Mouse (Mus musculus) G1E (cell line): ENCODE data around the gene Gm28230. TPM values are rescaled to one million over a fixed set of nuclear protein-coding genes. Genes with fewer than 3 reads are reported as not detected.

Experiments used
- ATAC-seq: 2 replicates; pipeline ENCODE4 v1.8.0; 2016; ENCODE audit warnings: mild to moderate bottlenecking; ENCODE audit not compliant: insufficient number of reproducible peaks, poor library complexity, low FRiP score, severe bottlenecking; ENCODE audit errors: extremely low read depth
- DNase-seq: peaks from one replicate; pipeline ENCODE4 v3.0.0; 2012; ENCODE audit warnings: low spot score
- H3K27me3 ChIP-seq: 2 replicates; pipeline ENCODE4 v1.6.1; 2012; ENCODE audit warnings: mild to moderate bottlenecking, low read length, inconsistent platforms; ENCODE audit not compliant: insufficient read depth
- H3K36me3 ChIP-seq: replicated peaks from 2 replicates; pipeline ENCODE3; 2012; ENCODE audit warnings: mild to moderate bottlenecking, inconsistent platforms
- H3K4me1 ChIP-seq: 2 replicates; pipeline ENCODE4 v1.6.1; 2012; ENCODE audit warnings: low read depth, low read length, inconsistent platforms, mixed read lengths; ENCODE audit not compliant: insufficient read depth
- H3K4me3 ChIP-seq: 2 replicates; pipeline ENCODE4 v1.5.1; 2012; ENCODE audit warnings: low read depth, mild to moderate bottlenecking, inconsistent platforms, low read length, moderate library complexity, mixed read lengths
- H3K9me3 ChIP-seq: replicated peaks from 2 replicates; pipeline ENCODE4 v1.6.1; 2012; ENCODE audit warnings: inconsistent platforms
- CTCF ChIP-seq: IDR thresholded peaks from 2 replicates; pipeline ENCODE4 v1.5.1; 2012; ENCODE audit warnings: low read depth, low read length, inconsistent platforms, mixed read lengths
- GATA1 ChIP-seq: IDR thresholded peaks from 2 replicates; pipeline ENCODE4 v1.6.1; 2012; ENCODE audit warnings: borderline replicate concordance, low read length, inconsistent platforms, mixed read lengths
- GATA2 ChIP-seq: IDR thresholded peaks from 2 replicates; pipeline ENCODE4 v1.6.1; 2012; ENCODE audit warnings: low read depth, low read length, inconsistent platforms, borderline replicate concordance
- POLR2AphosphoS5 ChIP-seq: IDR thresholded peaks from 2 replicates; pipeline ENCODE4 v1.6.1; 2012; ENCODE audit warnings: low read depth, low read length, inconsistent platforms; ENCODE audit not compliant: insufficient replicate concordance
- TAL1 ChIP-seq: conservative IDR thresholded peaks from 2 replicates; pipeline ENCODE4 v1.6.1; 2012; ENCODE audit warnings: low read depth, low read length, inconsistent platforms, mixed read lengths
- polyA plus RNA-seq: library from polyadenylated mRNA; stranded (reverse); fragments of >175 nt; gene quantifications from 2 replicates; pipeline ENCODE4 v1.2.3, GENCODE M21; 2012
- total RNA-seq, 2 experiments: library from RNA; stranded (forward) in 1 of 2; stranded (reverse) in 1 of 2; fragments of 200-1000 nt in 1 of 2; fragments of >200 nt in 1 of 2; fragmentation: Nextera tagmentation in 1 of 2; gene quantifications; 2 replicates each; pipeline ENCODE4 v1.2.3; 2014 to 2017

Gm28230 gene
- total and polyA plus RNA-seq, 3 experiments = 0.33 to 1.2 (median 0.55) TPM

DNA sequence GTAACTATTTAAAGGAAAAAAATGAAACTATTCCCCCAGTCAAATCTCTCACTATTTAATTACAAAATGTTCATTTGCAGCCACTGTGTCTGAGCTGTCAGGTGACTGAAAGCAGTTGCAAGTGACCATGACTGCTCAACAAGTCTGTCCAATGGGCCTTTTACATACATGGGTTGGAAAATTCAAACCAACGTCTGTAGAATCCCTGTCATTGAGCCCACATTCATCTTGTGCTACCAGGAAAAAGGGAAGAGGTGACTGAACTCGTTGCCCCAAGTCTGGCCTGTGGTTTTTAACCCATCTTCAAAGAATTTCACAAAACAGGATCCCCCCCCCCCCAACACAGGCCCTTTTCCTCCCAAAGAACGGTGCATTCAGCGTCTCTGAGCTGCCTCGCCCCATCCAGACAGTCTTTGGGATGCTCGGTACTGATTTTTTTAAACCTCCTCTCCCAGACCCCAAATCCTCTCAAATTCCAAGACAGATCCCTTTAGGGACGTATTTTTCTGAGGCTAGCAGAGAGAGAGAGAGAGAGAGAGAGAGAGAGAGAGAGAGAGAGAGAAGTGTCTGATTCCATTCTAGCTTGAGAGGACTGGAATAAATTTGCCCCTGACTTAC is 30.6 kb upstream of the Gm28230 start:
- no peak for DNase-seq
- no peak overlapping the region for H3K4me3 ChIP-seq
- ATAC-seq = no peak
- H3K4me1 ChIP-seq = no peaks in the 10 kb centered on the region
- H3K27me3 ChIP-seq = peaks cover 41% of the 10 kb centered on the region
- H3K9me3 ChIP-seq = peaks cover 9% of the 10 kb centered on the region
- no peak for TF ChIP-seq CTCF
- no peak for TF ChIP-seq POLR2AphosphoS5
- TF ChIP-seq TAL1 = no peak
- TF ChIP-seq GATA1 = no peak
- TF ChIP-seq GATA2 = no peak
- H3K36me3 ChIP-seq = no peaks in the 10 kb centered on the region

DNA sequence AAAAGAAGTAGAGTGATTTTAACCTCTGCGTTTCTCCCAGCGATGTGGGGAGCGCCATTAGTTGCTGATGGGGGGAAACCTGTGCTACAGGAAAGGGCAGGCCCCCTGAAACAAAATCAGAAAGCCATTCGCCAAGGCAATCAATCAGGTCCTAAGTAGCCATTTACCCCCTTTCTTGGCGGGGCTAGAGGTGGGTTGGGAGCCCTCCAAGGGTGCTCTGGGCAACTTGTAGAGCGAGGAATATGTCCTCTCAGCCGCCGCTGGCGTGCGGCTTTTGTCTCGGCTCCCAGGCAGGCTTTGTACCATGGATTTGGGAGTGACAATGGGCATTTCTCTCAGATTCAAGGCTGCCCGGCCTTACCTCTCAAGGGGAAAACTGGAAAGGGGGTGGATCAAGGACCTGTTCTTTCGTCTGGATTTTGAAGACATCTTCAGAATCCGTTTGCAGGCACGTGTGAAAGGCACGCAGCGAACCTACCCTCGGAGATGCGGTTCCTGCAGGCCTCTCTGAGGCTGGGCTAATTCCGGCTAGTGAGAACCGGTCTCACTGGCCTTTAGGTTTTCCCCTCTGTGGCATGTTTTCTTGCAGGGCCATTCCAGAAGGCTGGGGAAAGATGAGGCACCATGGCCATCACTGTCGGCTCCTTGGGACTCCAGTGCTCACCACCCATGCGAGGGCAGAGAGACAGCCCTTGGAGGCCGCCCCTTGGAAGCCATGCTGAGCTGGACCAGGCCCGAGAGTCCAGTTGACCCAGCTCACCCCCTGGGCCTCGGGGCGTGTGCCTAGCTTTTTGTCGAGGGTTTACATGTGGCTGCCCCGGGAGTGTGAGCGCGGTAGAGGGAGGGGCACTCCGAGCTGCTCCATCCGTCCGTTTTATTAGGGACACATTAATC is 29.8 kb upstream of the Gm28230 start:
- peaks cover 33% of the 10 kb centered on the region for H3K27me3 ChIP-seq
- H3K9me3 ChIP-seq = peaks cover 9% of the 10 kb centered on the region
- ATAC-seq (no peak), DNase-seq (no peak)
- H3K36me3 ChIP-seq = no peaks in the 10 kb centered on the region
- no peak overlapping the region for H3K4me3 ChIP-seq
- H3K4me1 ChIP-seq = no peaks in the 10 kb centered on the region
- TF ChIP-seq POLR2AphosphoS5 = no peak
- no peak for TF ChIP-seq GATA1
- no peak for TF ChIP-seq GATA2
- no peak for TF ChIP-seq CTCF
- TF ChIP-seq TAL1 = no peak

DNA sequence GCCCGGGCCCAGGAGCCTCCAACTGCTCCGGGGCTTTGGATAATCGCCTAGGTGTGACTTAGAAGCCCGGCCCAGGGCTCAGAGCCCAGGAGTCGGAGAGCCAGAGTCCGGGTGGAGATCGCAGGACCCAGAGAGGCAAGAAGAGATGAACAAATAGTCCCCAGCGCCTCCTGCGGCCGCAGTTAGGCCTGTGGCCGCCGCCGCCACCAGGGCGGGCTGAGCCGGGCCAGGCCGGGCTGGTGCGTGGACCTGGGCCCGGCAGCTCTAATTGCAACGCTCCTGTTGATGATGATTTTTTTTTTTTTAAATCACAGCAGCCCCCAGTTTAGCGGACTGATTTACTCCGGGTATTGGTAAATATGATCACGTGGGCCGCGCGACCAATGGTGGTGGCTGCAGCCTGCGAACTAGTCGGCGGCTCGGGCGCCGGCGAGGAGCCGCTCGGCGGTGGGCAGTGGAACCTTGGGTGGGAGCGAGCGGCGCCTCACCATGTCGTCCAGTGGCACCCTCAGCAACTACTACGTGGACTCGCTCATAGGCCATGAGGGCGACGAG is 28.9 kb upstream of the Gm28230 start, which contains the start of gene Hoxd9:
Gene Hoxd9, plus strand, starts transcription at position 161 of the 555 bp plus-strand sequence.
- no peaks in the 10 kb centered on the region for H3K4me1 ChIP-seq
- no peak for TF ChIP-seq TAL1
- no peak for TF ChIP-seq GATA2
- no peak for TF ChIP-seq POLR2AphosphoS5
- no peak for TF ChIP-seq CTCF
- no peak for TF ChIP-seq GATA1
- peaks cover 9% of the 10 kb centered on the region for H3K9me3 ChIP-seq
- H3K4me3 ChIP-seq = no peak within 1 kb of the TSS; the same call in 1 of the 2 replicates
- ATAC-seq = no peak
- H3K27me3 ChIP-seq = peaks cover 24% of the 10 kb centered on the region
- no peak for DNase-seq
- H3K36me3 ChIP-seq = no peaks in the 10 kb centered on the region

DNA sequence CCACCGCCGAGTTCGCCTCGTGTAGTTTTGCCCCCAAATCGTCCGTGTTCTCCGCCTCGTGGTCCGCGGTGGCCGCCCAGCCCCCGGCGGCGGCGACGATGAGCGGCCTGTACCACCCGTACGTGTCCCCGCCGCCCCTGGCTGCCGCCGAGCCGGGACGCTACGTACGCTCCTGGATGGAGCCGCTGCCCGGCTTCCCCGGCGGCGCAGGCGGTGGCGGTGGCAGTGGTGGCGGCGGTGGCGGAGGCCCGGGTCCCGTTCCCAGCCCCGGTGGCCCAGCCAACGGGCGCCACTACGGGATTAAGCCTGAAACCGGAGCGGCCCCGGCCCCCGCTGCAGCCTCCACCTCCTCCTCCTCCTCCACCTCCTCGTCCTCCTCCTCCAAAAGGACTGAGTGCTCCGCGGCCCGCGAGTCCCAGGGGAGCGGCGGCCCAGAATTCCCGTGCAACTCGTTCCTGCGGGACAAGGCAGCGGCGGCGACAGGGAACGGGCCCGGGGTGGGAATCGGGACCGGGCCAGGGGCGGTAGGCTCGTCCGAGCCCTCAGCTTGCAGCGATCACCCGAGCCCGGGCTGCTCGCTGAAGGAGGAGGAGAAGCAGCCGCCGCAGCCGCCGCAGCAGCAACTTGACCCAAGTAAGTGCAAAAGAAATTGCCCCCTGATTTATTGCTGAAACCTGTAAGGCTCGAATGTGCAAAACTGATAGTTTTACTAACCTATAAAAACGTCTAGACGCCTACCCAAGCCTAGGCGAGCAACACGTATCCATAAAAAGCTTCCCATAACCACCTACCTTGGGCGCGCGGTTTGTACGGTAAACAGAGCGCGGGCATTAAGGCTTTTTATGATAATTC is 28.1 kb upstream of the Gm28230 start:
- no peak overlapping the region; the same call in 1 of the 2 replicates for H3K4me3 ChIP-seq
- DNase-seq (no peak), ATAC-seq (no peak)
- no peaks in the 10 kb centered on the region for H3K36me3 ChIP-seq
- peaks cover 9% of the 10 kb centered on the region for H3K9me3 ChIP-seq
- TF ChIP-seq POLR2AphosphoS5 (no peak), CTCF (no peak), GATA2 (no peak), GATA1 (no peak), TAL1 (no peak)
- H3K4me1 ChIP-seq = no peaks in the 10 kb centered on the region
- peaks cover 16% of the 10 kb centered on the region; the same call in 1 of the 2 replicates for H3K27me3 ChIP-seq

DNA sequence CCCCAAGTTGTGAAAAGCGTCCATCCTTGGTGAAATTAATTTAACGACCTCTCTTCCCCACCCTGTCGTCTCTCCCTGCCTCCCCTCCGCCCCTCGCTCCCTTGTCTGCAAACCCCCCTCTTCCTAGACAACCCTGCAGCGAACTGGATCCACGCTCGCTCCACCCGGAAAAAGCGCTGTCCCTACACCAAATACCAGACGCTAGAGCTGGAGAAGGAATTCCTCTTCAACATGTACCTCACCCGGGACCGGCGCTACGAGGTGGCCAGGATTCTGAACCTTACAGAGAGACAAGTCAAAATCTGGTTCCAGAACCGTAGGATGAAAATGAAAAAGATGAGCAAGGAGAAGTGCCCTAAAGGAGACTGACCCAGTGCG is 27.5 kb upstream of the Gm28230 start:
- DNase-seq (no peak), ATAC-seq (no peak)
- Histone ChIP-seq H3K4me3 (no peak overlapping the region), H3K27me3 (peaks cover 16% of the 10 kb centered on the region; the same call in 1 of the 2 replicates), H3K9me3 (peaks cover 9% of the 10 kb centered on the region), H3K36me3 (no peaks in the 10 kb centered on the region), H3K4me1 (no peaks in the 10 kb centered on the region)
- TF ChIP-seq TAL1 = no peak
- no peak for TF ChIP-seq GATA1
- TF ChIP-seq POLR2AphosphoS5 = no peak
- TF ChIP-seq GATA2 = no peak
- no peak for TF ChIP-seq CTCF
